Mouse (Mus musculus): ENCODE data around the gene Plac1. TPM values are rescaled to one million over a fixed set of nuclear protein-coding genes. Genes with fewer than 3 reads are reported as not detected.

Plac1 gene
- polyA plus RNA-seq (2021; fragmentation: Nextera tagmentation) = not detected in 2 replicates
- long read RNA-seq, experiment 1 = 0 reads
- long read RNA-seq, experiment 2 = 0 reads

DNA sequence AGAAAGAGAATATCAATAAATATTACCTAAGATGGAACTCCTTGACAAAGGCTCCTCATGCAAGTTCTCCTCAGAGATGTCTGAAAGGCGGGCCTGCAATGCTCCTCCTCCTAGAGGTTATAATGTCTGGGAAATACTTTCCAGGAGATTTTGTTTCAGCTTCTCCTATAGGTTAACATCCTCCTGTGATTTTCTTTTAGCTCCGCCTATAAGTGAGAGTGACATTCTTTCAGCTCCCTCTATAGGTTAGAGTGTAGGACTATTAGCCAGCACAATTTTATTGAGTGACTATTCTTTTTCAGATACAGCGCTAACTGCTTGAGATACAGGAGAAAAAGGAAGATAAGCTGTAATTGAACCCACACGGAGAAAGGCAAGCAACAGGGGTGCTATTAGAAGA is at the start of gene Plac1:
TSS of gene Plac1 (minus strand) at position 101 of the 400 bp plus-strand sequence.

DNA sequence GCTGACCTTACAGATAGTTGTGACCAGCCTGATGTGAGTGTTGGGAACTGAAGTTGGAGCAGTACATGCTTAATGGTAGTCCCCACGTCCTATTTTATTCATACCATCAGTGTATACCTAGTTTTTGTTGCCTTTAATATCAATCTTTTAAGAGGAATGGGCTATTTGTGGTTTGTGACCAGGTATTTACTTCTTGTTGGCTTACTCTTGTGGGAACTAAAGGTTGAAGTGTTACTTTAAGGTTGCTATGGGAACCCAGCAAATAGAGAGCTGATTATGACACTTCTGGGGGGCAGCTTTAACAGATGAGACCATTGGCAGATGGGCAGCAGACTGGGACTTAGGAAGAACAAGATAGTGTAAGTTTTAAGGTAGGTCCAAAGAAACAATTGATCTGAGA is 33.2 kb upstream of the Plac1 start, which contains the start of gene Fam122c:
TSS of gene Fam122c (plus strand) at position 301 of the 400 bp plus-strand sequence.

DNA sequence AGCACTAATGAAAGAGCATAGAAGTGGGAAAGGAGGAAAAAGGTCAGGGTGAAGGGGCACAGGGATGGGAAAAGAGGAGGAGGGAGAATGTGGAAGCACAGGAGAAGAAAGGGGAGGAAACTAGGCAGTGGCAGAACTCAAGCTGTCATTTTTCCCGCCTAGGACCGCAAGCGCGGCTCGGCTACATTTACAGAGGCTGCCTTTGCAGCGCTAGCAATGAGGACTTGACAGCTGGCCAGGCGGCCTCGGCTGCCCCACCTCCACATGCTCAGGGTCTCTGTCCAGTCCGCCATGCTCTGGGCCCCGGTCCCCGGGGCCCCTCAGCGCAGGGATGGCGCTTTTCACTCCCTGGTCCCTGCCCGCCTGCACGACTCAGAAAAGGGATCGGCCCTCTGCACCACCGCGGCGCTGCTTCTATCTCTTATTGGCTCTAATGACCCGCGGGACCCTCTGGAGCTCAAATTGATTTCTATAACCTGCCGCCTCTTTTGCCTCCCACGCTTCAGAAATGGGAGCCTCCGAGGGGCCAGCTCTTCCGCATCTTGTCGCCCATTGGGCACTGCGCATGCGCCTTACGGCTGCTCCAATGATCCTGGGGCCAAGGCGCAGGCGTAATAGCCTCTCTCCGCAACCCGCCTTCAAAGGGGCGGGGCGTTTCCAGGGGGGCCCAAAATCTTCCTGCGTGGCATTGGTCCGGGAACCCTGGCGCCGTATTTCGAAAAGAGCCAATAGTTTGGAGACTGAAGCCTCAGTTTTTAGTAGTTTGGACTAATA is 29.6 kb upstream of the Plac1 start, which contains the start of gene Fam122b:
TSS of gene Fam122b (minus strand) at position 517 of the 774 bp plus-strand sequence.

Other genes starting within 250 kb of the Plac1 start
- 1.6 and 2.0 TPM in 2 replicates for gene Fam122b, start 29.7 kb upstream of the Plac1 start, polyA plus RNA-seq (2021; fragmentation: Nextera tagmentation)
- not detected in 2 replicates for gene Fam122c, start 33.3 kb upstream of the Plac1 start, polyA plus RNA-seq (2021; fragmentation: Nextera tagmentation)
- 13.0 and 18.4 TPM in 2 replicates for gene Mospd1, start 130.4 kb upstream of the Plac1 start, polyA plus RNA-seq (2021; fragmentation: Nextera tagmentation)
- gene Etd, start 194.8 kb upstream of the Plac1 start, polyA plus RNA-seq (2021; fragmentation: Nextera tagmentation) = not detected in 2 replicates